Mouse (Mus musculus) c-Kit-positive CD71-positive TER-119-negative erythroid progenitor cells, embryonic 14.5 days (primary cell): ENCODE measurements around the gene Mob1a.

Source experiments
- DNase-seq: peaks from one replicate; pipeline ENCODE4 v3.0.0-alpha.2; 2013; ENCODE audit warnings: low read depth

Mob1a gene

GRCm38 (mm10) chr6:83325525-83326393, at the start of gene Mob1a, which contains the start of gene Mthfd2:
TSS of gene Mob1a (plus strand) at chr6:83326016.
TSS of gene Mthfd2 (minus strand) at chr6:83325908.
- DNase-seq: peak; percentile 94

- no peak for DNase-seq
Observed at GRCm38 (mm10) chr6:83277151-83277550, 48.7 kb upstream of the Mob1a start.

- peak; percentile 44 for DNase-seq
Observed at GRCm38 (mm10) chr6:83278881-83279280, 46.9 kb upstream of the Mob1a start.

GRCm38 (mm10) chr6:83280256-83280955, 45.4 kb upstream of the Mob1a start:
- DNase-seq: peak; percentile 11

- no peak for DNase-seq
Observed at GRCm38 (mm10) chr6:83300447-83301229, 25.2 kb upstream of the Mob1a start.

GRCm38 (mm10) chr6:83301294-83301693, 24.5 kb upstream of the Mob1a start:
- no peak for DNase-seq

- DNase-seq: no peak
Observed at GRCm38 (mm10) chr6:83302264-83302663, 23.6 kb upstream of the Mob1a start.

GRCm38 (mm10) chr6:83309017-83309416, 16.8 kb upstream of the Mob1a start:
- no peak for DNase-seq

- DNase-seq: no peak
Observed at GRCm38 (mm10) chr6:83311206-83311605, 14.6 kb upstream of the Mob1a start.

- DNase-seq: no peak
Observed at GRCm38 (mm10) chr6:83312021-83312420, 13.8 kb upstream of the Mob1a start.

- DNase-seq: peak; percentile 77
Observed at GRCm38 (mm10) chr6:83312514-83312913, 13.3 kb upstream of the Mob1a start.

GRCm38 (mm10) chr6:83315293-83315692, 10.5 kb upstream of the Mob1a start:
- DNase-seq: no peak

GRCm38 (mm10) chr6:83316022-83316421, 9.8 kb upstream of the Mob1a start:
- DNase-seq: peak; percentile 76

GRCm38 (mm10) chr6:83317108-83317741, 8.6 kb upstream of the Mob1a start:
- DNase-seq: peak; percentile 85

GRCm38 (mm10) chr6:83321927-83322326, 3.9 kb upstream of the Mob1a start:
- DNase-seq: no peak

- no peak for DNase-seq
Observed at GRCm38 (mm10) chr6:83322794-83323193, 3.0 kb upstream of the Mob1a start.

GRCm38 (mm10) chr6:83323652-83324419, 2.0 kb upstream of the Mob1a start:
- DNase-seq: no peak

GRCm38 (mm10) chr6:83326394-83326736, 549 bp downstream of the Mob1a start:
- no peak for DNase-seq

- DNase-seq: no peak
Observed at GRCm38 (mm10) chr6:83326761-83327160, 945 bp downstream of the Mob1a start.

GRCm38 (mm10) chr6:83327591-83328190, 1.9 kb downstream of the Mob1a start:
- DNase-seq: no peak

- DNase-seq: no peak
Observed at GRCm38 (mm10) chr6:83341387-83341786, 15.6 kb downstream of the Mob1a start.
